Mouse (Mus musculus): ENCODE measurements around the gene Matn1.

Matn1 gene

GRCm38 (mm10) chr4:130944112-130944511 lies at the start of gene Matn1:
Matn1 (plus strand) TSS chr4:130944385.
- no peak for DNase-seq (ENCODE audit: low spot score in 2 of 2)

- no peak for DNase-seq (ENCODE audit: low spot score in 2 of 2)
These were observed 48.5 kb upstream of the Matn1 start for GRCm38 (mm10) chr4:130895701-130896100.

- DNase-seq (ENCODE audit: low spot score in 2 of 2): peak in 1 of 2 experiments; percentile 49
These were observed 47.8 kb upstream of the Matn1 start for GRCm38 (mm10) chr4:130896372-130896771.

GRCm38 (mm10) chr4:130899383-130899781 lies 44.8 kb upstream of the Matn1 start:
- DNase-seq (ENCODE audit: low spot score in 2 of 2): no peak

GRCm38 (mm10) chr4:130899782-130900427 lies 44.3 kb upstream of the Matn1 start:
- no peak for DNase-seq (ENCODE audit: low spot score in 2 of 2)

- no peak for DNase-seq (ENCODE audit: low spot score in 2 of 2)
These were observed 43.4 kb upstream of the Matn1 start for GRCm38 (mm10) chr4:130900746-130901145.

GRCm38 (mm10) chr4:130902289-130902781 lies 41.9 kb upstream of the Matn1 start:
- no peak for DNase-seq (ENCODE audit: low spot score in 2 of 2)

- DNase-seq (ENCODE audit: low spot score in 2 of 2): no peak
These were observed 39.2 kb upstream of the Matn1 start for GRCm38 (mm10) chr4:130905025-130905424.

GRCm38 (mm10) chr4:130905882-130906281 lies 38.3 kb upstream of the Matn1 start:
- DNase-seq (ENCODE audit: low spot score in 2 of 2): no peak

GRCm38 (mm10) chr4:130906296-130906695 lies 37.9 kb upstream of the Matn1 start:
- DNase-seq (ENCODE audit: low spot score in 2 of 2): no peak

GRCm38 (mm10) chr4:130907200-130908069 lies 36.8 kb upstream of the Matn1 start:
- DNase-seq (ENCODE audit: low spot score in 2 of 2): no peak

- DNase-seq (ENCODE audit: low spot score in 2 of 2): no peak
These were observed 36.1 kb upstream of the Matn1 start for GRCm38 (mm10) chr4:130908133-130908532.

- no peak for DNase-seq (ENCODE audit: low spot score in 2 of 2)
These were observed 34.9 kb upstream of the Matn1 start for GRCm38 (mm10) chr4:130909167-130909874.

GRCm38 (mm10) chr4:130910666-130911065 lies 33.5 kb upstream of the Matn1 start:
- no peak for DNase-seq (ENCODE audit: low spot score in 2 of 2)

- no peak for DNase-seq (ENCODE audit: low spot score in 2 of 2)
These were observed 31.6 kb upstream of the Matn1 start for GRCm38 (mm10) chr4:130912626-130913025.

GRCm38 (mm10) chr4:130913077-130913476 lies 31.1 kb upstream of the Matn1 start, which contains the start of gene Laptm5:
Laptm5 (plus strand) TSS chr4:130913125.
- no peak for DNase-seq (ENCODE audit: low spot score in 2 of 2)

- no peak for DNase-seq (ENCODE audit: low spot score in 2 of 2)
These were observed 30.7 kb upstream of the Matn1 start for GRCm38 (mm10) chr4:130913511-130913910.

- DNase-seq (ENCODE audit: low spot score in 2 of 2): no peak
These were observed 30.2 kb upstream of the Matn1 start for GRCm38 (mm10) chr4:130914011-130914410.

GRCm38 (mm10) chr4:130914527-130914926 lies 29.7 kb upstream of the Matn1 start:
- DNase-seq (ENCODE audit: low spot score in 2 of 2): no peak

GRCm38 (mm10) chr4:130915006-130915667 lies 29.0 kb upstream of the Matn1 start:
- DNase-seq (ENCODE audit: low spot score in 2 of 2): no peak

- no peak for DNase-seq (ENCODE audit: low spot score in 2 of 2)
These were observed 28.5 kb upstream of the Matn1 start for GRCm38 (mm10) chr4:130915668-130916035.

- DNase-seq (ENCODE audit: low spot score in 2 of 2): no peak
These were observed 27.5 kb upstream of the Matn1 start for GRCm38 (mm10) chr4:130916639-130917038.
